Mouse (Mus musculus): ENCODE data around the gene Vamp4.
"Not testable (repeated sequence)": the region's sequence is repeated elsewhere in the genome, so short reads cannot be mapped to it uniquely, and the experiment has no call there.

Vamp4 gene

GRCm38 (mm10) chr1:162586282-162586681 lies 16.0 kb downstream of the Vamp4 start:
- ATAC-seq (ENCODE audit: insufficient number of reproducible peaks, low FRiP score, low TSS enrichment): no peak

GRCm38 (mm10) chr1:162588606-162589005 lies 18.3 kb downstream of the Vamp4 start:
- no peak for ATAC-seq (ENCODE audit: insufficient number of reproducible peaks, low FRiP score, low TSS enrichment)

- no peak for ATAC-seq (ENCODE audit: insufficient number of reproducible peaks, low FRiP score, low TSS enrichment)
These were observed 19.1 kb downstream of the Vamp4 start for GRCm38 (mm10) chr1:162589443-162589842.

- no peak for ATAC-seq (ENCODE audit: insufficient number of reproducible peaks, low FRiP score, low TSS enrichment)
These were observed 20.2 kb downstream of the Vamp4 start for GRCm38 (mm10) chr1:162590415-162590997.

- ATAC-seq (ENCODE audit: insufficient number of reproducible peaks, low FRiP score, low TSS enrichment): no peak
These were observed 27.2 kb downstream of the Vamp4 start for GRCm38 (mm10) chr1:162597379-162598102.

- ATAC-seq (ENCODE audit: insufficient number of reproducible peaks, low FRiP score, low TSS enrichment): no peak
These were observed 29.3 kb downstream of the Vamp4 start for GRCm38 (mm10) chr1:162599617-162600016.

- ATAC-seq (ENCODE audit: insufficient number of reproducible peaks, low FRiP score, low TSS enrichment): no peak
These were observed 31.0 kb downstream of the Vamp4 start for GRCm38 (mm10) chr1:162601288-162601687.

- no peak for ATAC-seq (ENCODE audit: insufficient number of reproducible peaks, low FRiP score, low TSS enrichment)
These were observed 37.8 kb downstream of the Vamp4 start for GRCm38 (mm10) chr1:162608127-162608526.

- no peak for ATAC-seq (ENCODE audit: insufficient number of reproducible peaks, low FRiP score, low TSS enrichment)
These were observed 39.4 kb downstream of the Vamp4 start for GRCm38 (mm10) chr1:162609633-162610250.

GRCm38 (mm10) chr1:162611191-162611590 lies 40.9 kb downstream of the Vamp4 start:
- ATAC-seq (ENCODE audit: insufficient number of reproducible peaks, low FRiP score, low TSS enrichment): no peak

GRCm38 (mm10) chr1:162615511-162615910 lies 45.2 kb downstream of the Vamp4 start:
- no peak for ATAC-seq (ENCODE audit: insufficient number of reproducible peaks, low FRiP score, low TSS enrichment)

GRCm38 (mm10) chr1:162620487-162620886 lies 50.2 kb downstream of the Vamp4 start:
- no peak for ATAC-seq (ENCODE audit: insufficient number of reproducible peaks, low FRiP score, low TSS enrichment)

GRCm38 (mm10) chr1:162623895-162624294 lies 53.6 kb downstream of the Vamp4 start:
- ATAC-seq (ENCODE audit: insufficient number of reproducible peaks, low FRiP score, low TSS enrichment): no peak

- no peak for ATAC-seq (ENCODE audit: insufficient number of reproducible peaks, low FRiP score, low TSS enrichment)
These were observed 54.9 kb downstream of the Vamp4 start for GRCm38 (mm10) chr1:162625229-162625628.

GRCm38 (mm10) chr1:162627821-162628220 lies 57.5 kb downstream of the Vamp4 start:
- not testable (repeated sequence) for ATAC-seq (ENCODE audit: insufficient number of reproducible peaks, low FRiP score, low TSS enrichment)

- ATAC-seq (ENCODE audit: insufficient number of reproducible peaks, low FRiP score, low TSS enrichment): not testable (repeated sequence)
These were observed 58.0 kb downstream of the Vamp4 start for GRCm38 (mm10) chr1:162628326-162628725.

- ATAC-seq (ENCODE audit: insufficient number of reproducible peaks, low FRiP score, low TSS enrichment): peak; percentile 87
These were observed 65.1 kb downstream of the Vamp4 start for GRCm38 (mm10) chr1:162635291-162635931.

- no peak for ATAC-seq (ENCODE audit: insufficient number of reproducible peaks, low FRiP score, low TSS enrichment)
These were observed 66.2 kb downstream of the Vamp4 start for GRCm38 (mm10) chr1:162636516-162636915.

GRCm38 (mm10) chr1:162638535-162638934 lies 68.2 kb downstream of the Vamp4 start:
- ATAC-seq (ENCODE audit: insufficient number of reproducible peaks, low FRiP score, low TSS enrichment): no peak

- no peak for ATAC-seq (ENCODE audit: insufficient number of reproducible peaks, low FRiP score, low TSS enrichment)
These were observed 68.9 kb downstream of the Vamp4 start, which contains the start of gene Myoc for GRCm38 (mm10) chr1:162639051-162639750. Myoc (plus strand) TSS chr1:162639155.

All from cerebellum, adult (tissue).